Mouse (Mus musculus): Measurements from ENCODE around the gene Gm5129. TPM values are rescaled to one million over a fixed set of nuclear protein-coding genes. Genes with fewer than 3 reads are reported as not detected.

The Gm5129 gene
- polyA plus RNA-seq, 1 experiment from 2014 or later = not detected

- H3K9me3 ChIP-seq = no peaks in the 10 kb centered on the region
- no peaks in the 10 kb centered on the region for H3K27me3 ChIP-seq
- H3K4me3 ChIP-seq = no peak overlapping the region
- WGBS = 69% methylated on average over 1 of the region's 1 CpGs
- ATAC-seq (ENCODE audit: low FRiP score, low read depth) = no peak
- H3K36me3 ChIP-seq = no peaks in the 10 kb centered on the region
- no peaks in the 10 kb centered on the region for H3K4me1 ChIP-seq
- no peak overlapping the region for H3K4me2 ChIP-seq (replicated peaks)
- H3K9ac ChIP-seq (replicated peaks) = no peak overlapping the region
- H3K27ac ChIP-seq (replicated peaks) = no peak overlapping the region
Observed at GRCm38 (mm10) chr5:29712906-29713305, 22.8 kb downstream of the Gm5129 start.

- H3K36me3 ChIP-seq = no peaks in the 10 kb centered on the region
- H3K9ac ChIP-seq (replicated peaks) = no peak overlapping the region
- H3K9me3 ChIP-seq = no peaks in the 10 kb centered on the region
- no peak overlapping the region for H3K27ac ChIP-seq (replicated peaks)
- no peaks in the 10 kb centered on the region for H3K4me1 ChIP-seq
- H3K4me2 ChIP-seq (replicated peaks) = no peak overlapping the region
- H3K27me3 ChIP-seq = no peaks in the 10 kb centered on the region
- ATAC-seq (ENCODE audit: low FRiP score, low read depth) = no peak
- no peak overlapping the region for H3K4me3 ChIP-seq
Observed at GRCm38 (mm10) chr5:29711631-29712030, 24.1 kb downstream of the Gm5129 start.

- no peak overlapping the region for H3K9ac ChIP-seq (replicated peaks)
Observed at GRCm38 (mm10) chr5:29708258-29708657, 27.5 kb downstream of the Gm5129 start.

GRCm38 (mm10) chr5:29707241-29707640, 28.5 kb downstream of the Gm5129 start:
- Histone ChIP-seq H3K27me3 (no peaks in the 10 kb centered on the region), H3K4me3 (no peak overlapping the region), H3K9me3 (no peaks in the 10 kb centered on the region), H3K36me3 (no peaks in the 10 kb centered on the region), H3K4me1 (no peaks in the 10 kb centered on the region), H3K9ac (replicated peaks) (no peak overlapping the region), H3K4me2 (replicated peaks) (no peak overlapping the region), H3K27ac (replicated peaks) (no peak overlapping the region)
- no peak for ATAC-seq (ENCODE audit: low FRiP score, low read depth)
- WGBS = 88% methylated on average over 4 of the region's 4 CpGs

More at GRCm38 (mm10) chr5:29708258-29708657, 27.5 kb downstream of the Gm5129 start:
- H3K4me3 ChIP-seq = no peak overlapping the region
- no peak for ATAC-seq (ENCODE audit: low FRiP score, low read depth)
- no peaks in the 10 kb centered on the region for H3K4me1 ChIP-seq
- H3K27ac ChIP-seq (replicated peaks) = no peak overlapping the region
- H3K36me3 ChIP-seq = no peaks in the 10 kb centered on the region
- H3K4me2 ChIP-seq (replicated peaks) = no peak overlapping the region
- H3K9me3 ChIP-seq = no peaks in the 10 kb centered on the region
- 40% methylated on average over 5 of the region's 5 CpGs for WGBS
- H3K27me3 ChIP-seq = no peaks in the 10 kb centered on the region

GRCm38 (mm10) chr5:29699520-29700202, 36.1 kb downstream of the Gm5129 start:
- H3K36me3 ChIP-seq = no peaks in the 10 kb centered on the region
- WGBS = 72% methylated on average over 2 of the region's 2 CpGs
- no peak for ATAC-seq (ENCODE audit: low FRiP score, low read depth)
- no peak overlapping the region for H3K4me2 ChIP-seq (replicated peaks)
- H3K27me3 ChIP-seq = no peaks in the 10 kb centered on the region
- no peak overlapping the region for H3K27ac ChIP-seq (replicated peaks)
- no peaks in the 10 kb centered on the region for H3K9me3 ChIP-seq
- H3K9ac ChIP-seq (replicated peaks) = no peak overlapping the region
- H3K4me3 ChIP-seq = no peak overlapping the region
- no peaks in the 10 kb centered on the region for H3K4me1 ChIP-seq

- H3K9me3 ChIP-seq = no peaks in the 10 kb centered on the region
- no peak for ATAC-seq (ENCODE audit: low FRiP score, low read depth)
- H3K4me2 ChIP-seq (replicated peaks) = no peak overlapping the region
- H3K9ac ChIP-seq (replicated peaks) = no peak overlapping the region
- no peaks in the 10 kb centered on the region for H3K36me3 ChIP-seq
- no peak overlapping the region for H3K4me3 ChIP-seq
- no peaks in the 10 kb centered on the region for H3K27me3 ChIP-seq
- H3K4me1 ChIP-seq = no peaks in the 10 kb centered on the region
- H3K27ac ChIP-seq (replicated peaks) = no peak overlapping the region
- 91% methylated on average over 4 of the region's 4 CpGs for WGBS
Observed at GRCm38 (mm10) chr5:29698493-29698892, 37.2 kb downstream of the Gm5129 start.

GRCm38 (mm10) chr5:29688352-29688751, 47.4 kb downstream of the Gm5129 start:
- no peak overlapping the region for H3K9ac ChIP-seq (replicated peaks)
- H3K4me2 ChIP-seq (replicated peaks) = no peak overlapping the region
- no peaks in the 10 kb centered on the region for H3K27me3 ChIP-seq
- no peaks in the 10 kb centered on the region for H3K4me1 ChIP-seq
- no peak overlapping the region for H3K4me3 ChIP-seq
- WGBS = 69% methylated on average over 7 of the region's 7 CpGs
- H3K27ac ChIP-seq (replicated peaks) = no peak overlapping the region
- no peak for ATAC-seq (ENCODE audit: low FRiP score, low read depth)
- no peaks in the 10 kb centered on the region for H3K9me3 ChIP-seq
- no peaks in the 10 kb centered on the region for H3K36me3 ChIP-seq

GRCm38 (mm10) chr5:29687671-29688070, 48.1 kb downstream of the Gm5129 start:
- no peak overlapping the region for H3K9ac ChIP-seq (replicated peaks)
- no peak for ATAC-seq (ENCODE audit: low FRiP score, low read depth)
- no peaks in the 10 kb centered on the region for H3K27me3 ChIP-seq
- H3K4me1 ChIP-seq = no peaks in the 10 kb centered on the region
- 54% methylated on average over 3 of the region's 3 CpGs for WGBS
- H3K4me3 ChIP-seq = no peak overlapping the region
- no peaks in the 10 kb centered on the region for H3K9me3 ChIP-seq
- H3K4me2 ChIP-seq (replicated peaks) = no peak overlapping the region
- no peaks in the 10 kb centered on the region for H3K36me3 ChIP-seq
- H3K27ac ChIP-seq (replicated peaks) = no peak overlapping the region

Other genes with a start within 250 kb of the Gm5129 start
- 43.6 and 47.6 TPM in 2 replicates for gene Ube3c, start 166.7 kb downstream of the Gm5129 start, polyA plus RNA-seq (2016; fragmentation: Nextera tagmentation; extraction: Ambion mirVana)
- gene Dnajb6, start 248 bp downstream of the Gm5129 start, polyA plus RNA-seq (2016; fragmentation: Nextera tagmentation; extraction: Ambion mirVana) = 222 and 249 TPM in 2 replicates

Data from midbrain, embryonic 12.5 days (tissue).